Mouse (Mus musculus) myocyte (in vitro differentiated cells): ENCODE results near the gene Gsdmc3.
"Not testable (repeated sequence)": the region's sequence is repeated elsewhere in the genome, so short reads cannot be mapped to it uniquely, and the experiment has no call there.

ENCODE experiments used
- CEBPB ChIP-seq: IDR thresholded peaks from 2 replicates; pipeline ENCODE4 v1.6.1; 2011; ENCODE audit warnings: mild to moderate bottlenecking, moderate library complexity; ENCODE audit not compliant: poor library complexity, insufficient read depth, severe bottlenecking
- E2F4 ChIP-seq: IDR thresholded peaks from one replicate; pipeline ENCODE4 v1.6.1; 2011; ENCODE audit warnings: mild to moderate bottlenecking, control low read depth, moderate library complexity; ENCODE audit not compliant: insufficient read depth
- MAX ChIP-seq: IDR thresholded peaks from one replicate; pipeline ENCODE4 v1.6.1; 2011; ENCODE audit warnings: low read depth, mild to moderate bottlenecking, control low read depth
- MYOG ChIP-seq, 3 experiments: IDR thresholded peaks; one replicate each; pipeline ENCODE4 v1.6.1; 2011; ENCODE audit warnings: control low read depth in 2 of 3, low read depth in 2 of 3, mild to moderate bottlenecking in 2 of 3; ENCODE audit not compliant: insufficient read length in 2 of 3, control insufficient read depth in 1 of 3, insufficient read depth in 1 of 3
- POLR2A ChIP-seq: IDR thresholded peaks from one replicate; pipeline ENCODE4 v1.6.1; 2011; ENCODE audit warnings: low read depth, mild to moderate bottlenecking, control low read depth, moderate library complexity; ENCODE audit not compliant: insufficient read length
- POLR2AphosphoS2 ChIP-seq: IDR thresholded peaks from one replicate; pipeline ENCODE4 v1.6.1; 2011; ENCODE audit warnings: low read depth, control low read depth; ENCODE audit not compliant: insufficient read length
- SRF ChIP-seq: IDR thresholded peaks from one replicate; pipeline ENCODE4 v1.6.1; 2011; ENCODE audit warnings: low read depth; ENCODE audit not compliant: control insufficient read depth, insufficient read length
- TCF12 ChIP-seq: IDR thresholded peaks from one replicate; pipeline ENCODE4 v1.6.1; 2011; ENCODE audit warnings: mild to moderate bottlenecking, control low read depth; ENCODE audit not compliant: poor library complexity, insufficient read depth, severe bottlenecking
- TCF3 ChIP-seq: IDR thresholded peaks from one replicate; pipeline ENCODE4 v1.6.1; 2011; ENCODE audit warnings: low read depth, control low read depth; ENCODE audit not compliant: insufficient read length
- USF1 ChIP-seq: IDR thresholded peaks from one replicate; pipeline ENCODE4 v1.6.1; 2011; ENCODE audit warnings: low read depth, mild to moderate bottlenecking, control low read depth, moderate library complexity

DNA sequence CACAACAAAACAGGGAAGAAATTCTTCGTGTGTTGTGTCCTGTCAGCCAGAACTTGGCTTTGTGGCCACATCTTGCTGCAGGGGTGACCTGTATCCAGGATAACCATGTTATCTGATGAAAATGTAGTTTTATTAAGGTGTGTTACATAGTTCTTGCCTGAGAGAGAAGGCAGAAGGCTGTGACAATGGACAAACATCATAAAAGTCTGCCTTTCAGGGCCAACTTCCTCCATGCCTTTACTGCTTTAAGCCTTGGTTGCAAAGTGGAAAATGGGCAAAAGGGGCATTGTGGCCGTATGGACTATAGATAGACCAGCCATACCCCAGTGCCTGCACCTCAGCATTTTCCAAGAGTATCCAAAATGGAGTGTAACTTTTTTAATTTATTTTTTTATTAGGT, 41.4 kb upstream of the Gsdmc3 start:
- not testable (repeated sequence) for TF ChIP-seq MYOG (IDR thresholded peaks at IDR 0.05; ENCODE audit: control insufficient read depth in 1 of 3, insufficient read depth in 1 of 3, insufficient read length in 2 of 3, low read depth in 2 of 3); TCF12; POLR2A; CEBPB; USF1; SRF; POLR2AphosphoS2; TCF3; E2F4; MAX
